Mouse (Mus musculus) telencephalon, adult 2 months (tissue): ENCODE results near the gene Cyp11a1.

ENCODE experiments used
- DNase-seq: peaks from one replicate; pipeline ENCODE4 v3.0.0-alpha.2; 2011; ENCODE audit warnings: low read depth, low spot score

The Cyp11a1 gene

GRCm38 (mm10) chr9:57972141-57972591 lies 34.0 kb upstream of the Cyp11a1 start:
- no peak for DNase-seq

- DNase-seq: no peak
Measured at GRCm38 (mm10) chr9:57972776-57973439, 33.3 kb upstream of the Cyp11a1 start.

GRCm38 (mm10) chr9:57973440-57974066 lies 32.7 kb upstream of the Cyp11a1 start:
- no peak for DNase-seq

- no peak for DNase-seq
Measured at GRCm38 (mm10) chr9:57974221-57974620, 32.0 kb upstream of the Cyp11a1 start.

GRCm38 (mm10) chr9:57975200-57975821 lies 30.9 kb upstream of the Cyp11a1 start:
- DNase-seq: no peak

- DNase-seq: no peak
Measured at GRCm38 (mm10) chr9:57978025-57978424, 28.2 kb upstream of the Cyp11a1 start.

- DNase-seq: no peak
Measured at GRCm38 (mm10) chr9:57978858-57979257, 27.4 kb upstream of the Cyp11a1 start.

- DNase-seq: no peak
Measured at GRCm38 (mm10) chr9:57980570-57980969, 25.6 kb upstream of the Cyp11a1 start.

- peak; percentile 93 for DNase-seq
Measured at GRCm38 (mm10) chr9:57985304-57985703, 20.9 kb upstream of the Cyp11a1 start.

- no peak for DNase-seq
Measured at GRCm38 (mm10) chr9:57986293-57986692, 19.9 kb upstream of the Cyp11a1 start.

- DNase-seq: no peak
Measured at GRCm38 (mm10) chr9:57988098-57988497, 18.1 kb upstream of the Cyp11a1 start.

GRCm38 (mm10) chr9:57989309-57989708 lies 16.9 kb upstream of the Cyp11a1 start:
- DNase-seq: no peak

GRCm38 (mm10) chr9:57990438-57991110 lies 15.6 kb upstream of the Cyp11a1 start:
- DNase-seq: no peak

- DNase-seq: no peak
Measured at GRCm38 (mm10) chr9:57992060-57992459, 14.2 kb upstream of the Cyp11a1 start.

GRCm38 (mm10) chr9:57992781-57993591 lies 13.2 kb upstream of the Cyp11a1 start:
- no peak for DNase-seq

- DNase-seq: no peak
Measured at GRCm38 (mm10) chr9:57995282-57995681, 10.9 kb upstream of the Cyp11a1 start.

GRCm38 (mm10) chr9:57997511-57998031 lies 8.6 kb upstream of the Cyp11a1 start:
- DNase-seq: no peak

GRCm38 (mm10) chr9:57998032-57998659 lies 8.1 kb upstream of the Cyp11a1 start:
- no peak for DNase-seq

GRCm38 (mm10) chr9:57998685-57999084 lies 7.5 kb upstream of the Cyp11a1 start:
- no peak for DNase-seq

GRCm38 (mm10) chr9:57999676-58000075 lies 6.5 kb upstream of the Cyp11a1 start:
- no peak for DNase-seq

GRCm38 (mm10) chr9:58003272-58003671 lies 2.9 kb upstream of the Cyp11a1 start:
- no peak for DNase-seq
